Mouse (Mus musculus) heart, embryonic 13.5 days (tissue): ENCODE measurements around the gene Hnrnpm. TPM values are rescaled to one million over a fixed set of nuclear protein-coding genes. Genes with fewer than 3 reads are reported as not detected.

ENCODE experiments used
- polyA plus RNA-seq: library from polyadenylated mRNA; unstranded; fragments of >200 nt; fragmentation: Nextera tagmentation; extraction: Ambion mirVana; gene quantifications from 2 replicates; pipeline ENCODE4 v1.2.1, GENCODE M21; 2015

The Hnrnpm gene
- polyA plus RNA-seq, 1 experiment from 2014 or later = 194 TPM

Other genes with a start within 250 kb of the Hnrnpm start
- 39.3 and 41.8 TPM in 2 replicates for gene Adamts10, start 162.7 kb downstream of the Hnrnpm start, polyA plus RNA-seq
- 2.1 and 3.0 TPM in 2 replicates for gene Myo1f, start 131.2 kb downstream of the Hnrnpm start, polyA plus RNA-seq
- gene Zfp414, start 57.8 kb downstream of the Hnrnpm start, polyA plus RNA-seq = 30.7 and 32.1 TPM in 2 replicates
- gene Pram1, start 48.8 kb downstream of the Hnrnpm start, polyA plus RNA-seq = 0.56 and 0.64 TPM in 2 replicates
- gene March2, start 31.8 kb upstream of the Hnrnpm start, polyA plus RNA-seq = 77.3 and 83.7 TPM in 2 replicates
- 318 and 325 TPM in 2 replicates for gene Rab11b, start 73.7 kb upstream of the Hnrnpm start, polyA plus RNA-seq
- gene Angptl4, start 95.0 kb upstream of the Hnrnpm start, polyA plus RNA-seq = 17.0 and 17.8 TPM in 2 replicates
- gene Kank3, start 123.7 kb upstream of the Hnrnpm start, polyA plus RNA-seq = 40.0 and 47.0 TPM in 2 replicates
- 570 and 648 TPM in 2 replicates for gene Rps28, start 137.7 kb upstream of the Hnrnpm start, polyA plus RNA-seq
- gene Ndufa7, start 137.7 kb upstream of the Hnrnpm start, polyA plus RNA-seq = 527 and 576 TPM in 2 replicates
- 48.1 and 50.0 TPM in 2 replicates for gene Cd320, start 156.2 kb upstream of the Hnrnpm start, polyA plus RNA-seq
- not detected in 2 replicates for gene Gm7029, start 187.0 kb upstream of the Hnrnpm start, polyA plus RNA-seq
- gene Kifc1, start 203.8 kb upstream of the Hnrnpm start, polyA plus RNA-seq = 5.3 and 5.4 TPM in 2 replicates
- gene Platr17, start 218.3 kb upstream of the Hnrnpm start, polyA plus RNA-seq = 0.19 TPM in 1 of 2 replicates, not detected in the other
- 31.7 and 35.3 TPM in 2 replicates for gene Daxx, start 222.6 kb upstream of the Hnrnpm start, polyA plus RNA-seq
- 34.2 and 36.8 TPM in 2 replicates for gene Tapbp, start 229.0 kb upstream of the Hnrnpm start, polyA plus RNA-seq
- 12.8 and 12.9 TPM in 2 replicates for gene Zbtb22, start 229.0 kb upstream of the Hnrnpm start, polyA plus RNA-seq
- gene Rgl2, start 242.7 kb upstream of the Hnrnpm start, polyA plus RNA-seq = 32.6 and 37.6 TPM in 2 replicates